Mouse (Mus musculus) lung, adult 2 months (tissue): ENCODE results near the gene Olfr1425.
"Not testable (repeated sequence)": the region's sequence is repeated elsewhere in the genome, so short reads cannot be mapped to it uniquely, and the experiment has no call there.

Source experiments
- CTCF ChIP-seq: fragments of 200-500 bp; IDR thresholded peaks from 2 replicates; pipeline ENCODE4 v1.5.1; 2011; ENCODE audit warnings: mild to moderate bottlenecking, low read length, control low read depth; ENCODE audit not compliant: insufficient read depth
- POLR2A ChIP-seq: fragments of 200-500 bp; IDR thresholded peaks from 2 replicates; pipeline ENCODE4 v1.6.1; 2011; ENCODE audit warnings: low read depth, mild to moderate bottlenecking, control low read depth, low read length, borderline replicate concordance; ENCODE audit errors: extremely low read depth

GRCm38 (mm10) chr19:12067806-12068205, 9.7 kb downstream of the Olfr1425 start:
- not testable (repeated sequence) for TF ChIP-seq CTCF, POLR2A
